Mouse (Mus musculus): Measurements from ENCODE around the gene Tecpr2.

DNA sequence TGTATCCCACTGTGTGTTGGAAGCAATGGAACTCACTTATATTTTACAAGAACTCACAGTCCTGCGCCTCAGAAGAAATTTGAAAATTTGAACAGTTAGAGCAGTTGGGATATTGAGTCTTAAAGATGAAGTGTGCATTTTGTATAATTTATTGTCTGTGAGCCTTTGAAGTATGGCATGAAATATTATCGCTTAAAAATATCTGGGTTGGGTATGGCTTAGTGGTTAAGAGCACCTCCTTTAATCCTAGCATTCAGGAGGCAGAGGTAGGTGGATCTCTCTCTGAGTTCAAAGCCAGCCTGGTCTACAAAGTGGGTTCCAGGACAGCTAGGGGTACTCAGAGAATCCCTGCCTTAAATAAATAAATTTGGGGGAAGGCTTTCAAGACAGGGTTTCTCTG, 130.0 kb downstream of the Tecpr2 start:
- TF ChIP-seq POLR2A (IDR thresholded peaks at IDR 0.05; ENCODE audit: low read depth, low read length) (no peak), CTCF (IDR thresholded peaks at IDR 0.05; ENCODE audit: borderline replicate concordance, insufficient read depth, low read length) (no peak)

All from embryonic fibroblast, embryonic 13.5 days (primary cell).